Mouse (Mus musculus) regulatory T cell (primary cell): ENCODE measurements around the gene Cerk.
"Not testable (repeated sequence)": the region's sequence is repeated elsewhere in the genome, so short reads cannot be mapped to it uniquely, and the experiment has no call there.

Experiments used
- in situ Hi-C: fragments of 300-600 bp; cut with MboI, MseI; formaldehyde crosslinking; loops from one replicate; pipeline ENCODE4 v1.15.1; 2025; ENCODE audit warnings: high pct_unique_total_duplicates

Cerk gene

DNA sequence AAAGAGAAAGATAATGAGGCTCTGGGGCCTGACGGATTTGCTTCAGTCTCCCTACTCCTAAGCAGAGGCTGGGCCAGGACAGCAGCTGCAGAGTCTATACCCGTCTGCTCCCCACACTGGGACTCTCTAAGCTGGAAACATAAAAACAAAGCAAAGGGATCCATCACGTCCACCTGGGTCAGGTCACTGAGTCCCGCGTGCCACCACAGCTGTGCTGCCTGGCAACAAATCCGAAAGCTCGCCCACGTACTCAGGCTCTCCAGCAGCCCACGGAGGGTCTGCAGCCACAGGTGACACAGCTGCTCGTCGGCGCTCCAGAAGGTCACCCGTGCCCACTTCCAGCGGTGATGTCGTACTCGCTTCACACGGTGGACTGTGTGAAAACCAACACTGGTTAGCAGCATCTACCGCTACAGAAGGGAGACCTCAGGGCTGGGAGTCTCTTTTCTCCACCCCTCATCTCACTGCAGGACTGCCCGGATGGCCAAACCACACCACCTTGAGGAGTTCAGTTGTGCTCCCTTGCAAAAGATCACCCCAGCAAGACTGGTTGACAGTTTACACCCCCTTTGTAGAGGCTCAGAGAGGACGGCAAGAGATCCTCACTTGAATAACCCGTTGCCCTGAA is 21.1 kb downstream of the Cerk start:
- in situ Hi-C loops, result no loop called here

DNA sequence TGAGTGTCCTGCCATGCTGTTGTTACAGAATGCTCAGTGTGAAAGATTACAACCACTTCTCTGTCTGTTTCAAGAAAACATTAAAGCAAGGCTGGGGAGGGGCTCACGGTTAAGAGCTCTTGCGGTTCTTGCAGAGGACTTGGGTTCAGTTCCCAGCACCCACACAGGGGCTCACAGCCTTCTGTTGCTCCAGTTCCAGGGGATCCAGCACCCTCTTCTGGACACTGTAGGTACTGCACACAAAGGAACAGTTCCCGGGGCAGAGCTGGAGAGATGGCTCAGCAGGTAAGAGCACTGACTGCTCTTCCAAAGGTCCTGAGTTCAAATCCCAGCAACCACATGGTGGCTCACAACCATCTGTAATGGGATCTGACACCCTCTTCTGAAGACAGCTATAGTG is 24.1 kb downstream of the Cerk start:
- in situ Hi-C loops, result not testable (repeated sequence)

DNA sequence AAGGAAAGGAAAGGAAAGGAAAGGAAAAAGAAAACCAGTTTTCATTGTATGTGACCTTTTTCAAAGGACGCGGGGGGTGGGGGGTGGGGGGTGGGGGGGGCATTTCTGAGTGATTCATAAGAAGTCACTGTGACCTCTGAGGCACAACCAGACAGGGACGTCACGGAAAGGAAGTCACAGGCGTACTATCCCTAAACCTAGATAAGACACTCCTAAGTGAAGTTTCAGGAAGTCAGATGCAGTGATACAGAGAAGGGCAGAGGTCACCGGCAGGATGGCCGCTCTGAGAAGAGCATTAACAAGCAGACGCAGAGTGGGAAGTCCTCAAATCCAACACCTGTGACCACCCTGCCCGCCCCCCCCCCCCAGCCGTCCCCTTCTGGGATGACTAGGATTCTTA is 25.0 kb downstream of the Cerk start:
- in situ Hi-C loops, result no loop called here

DNA sequence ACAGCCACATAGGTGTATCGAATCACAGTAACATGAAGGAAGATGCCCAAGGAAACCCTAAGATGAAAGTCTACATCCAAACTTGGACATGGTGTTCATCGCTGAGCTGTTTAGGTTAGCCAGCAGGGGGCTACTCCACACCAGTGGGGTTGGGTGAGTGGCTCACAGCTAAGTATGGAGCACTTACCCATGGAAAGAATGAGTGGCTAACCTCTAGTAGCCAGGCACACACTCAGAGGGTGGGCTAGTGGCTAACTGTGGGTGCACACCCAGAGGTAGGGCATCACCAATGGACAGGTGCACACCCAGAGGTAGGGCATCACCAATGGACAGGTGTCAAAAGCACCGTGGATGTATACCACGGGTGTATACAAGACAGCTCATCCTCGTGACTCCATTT is 26.2 kb downstream of the Cerk start:
- in situ Hi-C loops, result no loop called here

DNA sequence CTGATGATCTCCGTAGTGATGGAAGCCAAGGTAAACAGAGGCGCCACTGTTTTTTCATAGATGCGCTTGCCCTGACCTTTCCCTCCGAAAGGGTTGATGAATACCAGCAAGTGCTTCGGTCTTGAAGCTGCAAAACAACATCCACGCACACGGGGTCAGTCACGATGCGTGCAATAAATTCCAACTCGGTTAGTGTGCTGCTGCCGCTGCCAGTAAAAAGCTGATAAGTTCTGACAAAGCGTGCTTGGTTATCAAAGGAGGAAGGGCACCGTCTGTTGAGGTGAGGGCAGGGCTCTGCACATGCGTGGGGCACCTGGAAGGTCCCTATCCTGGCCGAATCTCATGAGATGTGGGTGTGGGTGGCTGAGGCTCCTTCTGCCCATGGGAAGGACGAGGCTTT is 26.8 kb downstream of the Cerk start:
- in situ Hi-C loops, result no loop called here

DNA sequence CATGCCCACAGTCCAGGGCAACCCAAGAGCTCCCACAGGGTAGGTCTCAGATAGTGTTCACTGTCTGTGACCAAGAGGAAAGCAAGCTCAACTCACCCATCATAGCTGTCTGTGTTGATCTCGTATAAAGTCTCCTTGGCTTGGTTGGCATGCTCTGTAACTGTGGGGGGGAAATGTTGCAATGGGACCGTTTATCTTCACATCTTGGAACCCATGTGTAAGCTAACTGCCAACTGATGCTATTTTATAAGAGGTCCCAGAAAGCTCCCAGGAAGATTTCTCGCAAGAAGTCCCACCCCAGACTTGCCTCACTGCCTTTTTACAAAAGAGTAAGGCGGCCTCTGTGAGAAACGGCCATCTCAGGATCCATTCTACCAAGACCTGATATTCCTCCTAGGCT is 29.4 kb downstream of the Cerk start:
- in situ Hi-C loops, result no loop called here

DNA sequence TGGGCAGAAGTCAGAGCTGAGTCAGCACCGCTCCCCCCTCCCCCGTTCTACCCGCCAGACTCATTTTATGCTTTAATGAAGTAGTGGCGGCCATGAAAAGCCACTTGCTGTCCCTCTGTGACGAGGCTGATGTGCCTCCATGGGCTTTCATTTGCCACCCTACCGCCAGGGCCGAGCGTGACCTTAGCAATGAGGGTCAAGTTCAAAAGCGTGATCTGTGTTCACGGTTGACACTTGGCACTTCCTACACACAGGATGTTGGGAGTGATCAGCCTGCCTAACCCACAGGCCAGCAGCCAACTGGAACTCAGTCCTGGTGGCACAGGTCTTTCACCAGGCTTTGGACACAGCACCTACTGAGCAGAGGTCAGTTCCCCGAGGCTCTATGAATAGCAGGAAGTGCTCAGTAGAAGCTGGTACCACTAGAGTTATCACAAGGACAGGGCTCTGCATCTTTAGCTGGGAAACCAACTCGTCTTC is 32.4 kb downstream of the Cerk start:
- in situ Hi-C loops, result no loop called here

DNA sequence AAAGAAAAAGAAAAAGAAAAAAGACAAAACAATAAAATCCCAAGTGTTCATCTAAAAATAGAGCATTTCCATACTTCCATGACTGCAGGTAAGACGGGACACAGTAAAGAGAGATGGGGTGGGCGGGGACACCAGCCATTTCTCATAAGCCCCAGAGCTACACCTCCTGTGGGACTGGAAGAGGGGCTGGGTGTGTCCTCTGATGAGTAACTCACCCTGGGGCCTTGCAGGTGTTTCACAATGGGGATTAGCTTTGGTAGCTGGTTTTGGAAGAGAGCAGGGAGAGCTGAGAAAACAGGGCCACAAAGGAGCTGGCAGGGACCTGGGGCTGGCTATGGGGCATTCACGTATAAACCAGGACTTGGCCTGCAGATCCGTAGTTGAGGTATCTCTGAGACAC is 35.3 kb downstream of the Cerk start:
- in situ Hi-C loops, result no loop called here

DNA sequence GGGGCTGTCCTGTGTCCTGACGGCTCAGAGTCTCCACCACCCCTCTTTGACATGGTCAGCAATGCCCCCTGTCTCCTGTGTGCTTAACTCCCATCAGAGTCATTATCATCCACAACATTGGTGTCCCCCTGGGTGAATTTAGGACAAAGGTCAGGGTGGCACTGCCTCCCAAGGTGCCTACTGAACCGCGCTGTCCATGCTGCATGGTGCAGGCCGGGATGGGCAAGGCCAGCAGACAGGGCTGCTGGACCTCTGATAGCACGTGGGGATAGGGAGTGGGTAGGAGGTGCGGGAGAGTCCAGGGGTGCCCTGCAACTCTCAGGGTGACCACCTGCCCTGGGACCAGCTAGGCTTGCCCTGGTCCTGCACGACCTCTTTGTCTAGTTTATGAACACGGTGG is 39.0 kb downstream of the Cerk start:
- in situ Hi-C loops, result no loop called here

DNA sequence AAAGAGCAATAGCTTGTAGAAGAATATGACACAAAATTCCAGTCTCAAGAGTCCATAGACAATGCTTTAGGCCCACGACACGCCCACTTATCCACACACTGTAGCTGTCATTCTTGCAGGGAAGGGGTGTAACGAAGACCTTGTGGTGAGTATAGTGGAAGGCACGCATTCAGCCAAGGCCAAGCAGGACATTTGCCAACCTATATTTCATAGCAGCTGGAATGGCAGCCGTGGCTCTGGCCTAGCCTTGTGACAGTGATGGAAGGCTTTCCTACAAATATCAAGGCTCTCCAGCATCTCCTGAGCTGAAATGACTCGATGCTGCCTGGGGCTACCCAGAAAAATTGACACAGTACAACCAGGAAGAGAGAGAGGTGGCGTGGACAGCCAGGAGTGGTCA is 40.9 kb downstream of the Cerk start:
- in situ Hi-C loops, result no loop called here

DNA sequence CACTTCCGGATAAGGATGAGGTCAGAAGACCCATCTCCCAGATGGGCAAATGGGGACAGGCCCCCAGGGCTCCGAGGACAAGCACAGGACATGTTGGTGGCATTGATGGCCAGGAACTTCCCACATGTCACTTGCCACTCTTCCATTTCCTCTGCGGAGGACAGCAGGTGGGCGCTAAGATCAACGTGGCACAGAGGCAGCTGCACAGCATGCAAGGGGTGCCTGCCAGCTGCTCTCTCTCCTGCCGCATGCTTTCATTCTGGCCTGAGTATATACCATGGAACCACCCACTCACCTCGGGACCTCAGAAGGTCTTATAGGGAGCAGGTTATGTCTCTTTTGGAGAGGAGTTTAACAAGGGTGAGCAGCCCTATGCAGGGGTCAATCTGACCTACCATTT is 41.4 kb downstream of the Cerk start:
- in situ Hi-C loops, result no loop called here

DNA sequence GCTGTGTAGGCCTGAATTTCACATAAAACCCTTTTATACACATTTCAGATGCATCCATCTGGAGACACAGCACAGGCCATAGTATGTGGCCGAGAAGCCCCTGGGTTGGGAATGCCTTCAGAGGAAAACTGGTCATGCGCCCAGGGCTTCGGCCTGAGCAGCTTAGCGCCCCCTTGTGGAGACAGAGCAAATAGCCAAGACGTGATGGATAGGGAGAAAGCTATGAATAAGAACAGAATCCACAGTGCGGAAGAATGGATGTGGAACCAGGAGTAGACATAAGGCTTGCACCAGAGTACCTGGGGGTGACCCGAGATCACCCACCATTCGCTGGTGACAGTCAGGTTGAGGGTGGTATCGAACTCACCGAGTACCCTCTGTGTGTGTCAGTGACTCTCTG is 45.6 kb downstream of the Cerk start:
- in situ Hi-C loops, result no loop called here

DNA sequence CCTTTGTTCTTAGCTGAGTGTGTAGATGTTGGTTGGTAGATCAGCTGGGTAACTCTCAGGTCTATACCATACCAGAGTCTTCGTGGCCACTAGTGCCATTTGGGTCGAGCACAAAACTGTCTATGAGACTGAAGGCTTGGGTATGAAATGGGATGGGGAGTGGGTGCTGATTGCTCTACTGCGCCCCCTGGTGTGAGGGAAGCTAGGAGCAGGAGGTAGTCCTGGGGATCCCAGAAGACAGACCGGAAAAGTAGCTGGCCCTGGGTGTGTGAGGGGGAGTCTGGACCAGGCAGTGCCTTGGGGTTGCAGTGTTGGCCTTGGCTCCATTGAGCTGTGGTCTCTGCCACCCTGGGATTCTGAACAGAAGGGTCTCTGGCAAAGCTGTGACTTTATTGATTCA is 48.3 kb downstream of the Cerk start:
- in situ Hi-C loops, result no loop called here

DNA sequence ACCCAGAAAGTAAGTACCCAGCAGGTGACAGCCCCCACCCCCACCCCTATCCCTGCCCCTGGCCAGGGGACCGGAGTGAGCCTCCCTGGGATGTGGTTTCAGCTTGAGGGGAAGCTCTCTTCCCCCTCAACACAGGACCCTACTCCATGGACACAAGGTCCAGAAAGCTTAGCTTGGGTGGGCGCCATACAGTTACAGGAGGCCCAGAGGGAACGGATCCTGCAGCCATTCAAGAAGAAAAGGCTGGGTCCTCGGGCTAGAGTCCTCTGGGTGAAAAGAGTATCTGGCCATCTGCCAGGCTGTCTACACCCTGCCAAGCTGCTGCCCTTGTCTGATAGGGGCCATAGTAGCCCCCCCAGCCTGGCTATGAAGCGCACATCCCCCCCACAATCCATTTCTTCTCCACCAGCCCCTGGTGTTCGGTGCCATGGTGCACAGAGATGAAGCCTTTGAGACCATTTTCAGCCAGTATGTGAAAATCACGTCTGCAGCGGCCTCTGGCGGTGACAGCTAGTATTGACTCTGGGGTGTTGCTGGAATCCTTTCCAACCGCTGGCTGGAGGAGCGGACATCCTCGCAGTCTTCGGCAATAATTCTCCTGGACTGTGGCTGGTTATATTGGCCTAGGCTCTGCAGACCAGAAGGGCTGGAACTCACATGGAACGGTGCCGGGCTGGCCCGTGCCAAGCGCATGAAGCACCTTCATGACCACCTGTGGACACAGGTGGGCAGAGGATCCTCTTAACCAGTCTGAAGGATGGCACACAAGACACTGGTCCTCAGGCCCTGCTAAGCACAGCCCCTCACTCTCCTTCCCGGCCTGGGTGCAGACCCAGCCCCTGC is 50.8 kb downstream of the Cerk start:
- in situ Hi-C loops, result no loop called here

DNA sequence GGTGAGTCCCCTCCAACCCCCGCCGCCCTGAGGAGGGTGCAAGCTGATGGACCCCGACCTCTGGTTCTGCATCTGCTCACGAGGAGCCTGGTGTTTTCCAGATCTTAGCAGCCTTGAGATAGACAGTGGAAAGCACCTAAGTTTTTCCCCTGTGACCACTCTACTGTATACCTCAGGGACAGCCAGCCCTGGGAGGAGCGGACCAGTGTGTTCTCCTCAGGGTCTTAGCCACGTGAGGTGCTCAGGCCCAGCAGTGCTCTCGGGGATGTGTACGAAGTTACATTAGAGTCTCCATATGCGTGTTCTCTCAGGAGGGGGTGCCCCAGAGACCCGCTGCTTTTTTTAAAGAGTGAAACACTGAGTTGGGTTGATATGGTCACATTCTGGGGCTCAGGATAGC is 55.3 kb downstream of the Cerk start:
- in situ Hi-C loops, result no loop called here

DNA sequence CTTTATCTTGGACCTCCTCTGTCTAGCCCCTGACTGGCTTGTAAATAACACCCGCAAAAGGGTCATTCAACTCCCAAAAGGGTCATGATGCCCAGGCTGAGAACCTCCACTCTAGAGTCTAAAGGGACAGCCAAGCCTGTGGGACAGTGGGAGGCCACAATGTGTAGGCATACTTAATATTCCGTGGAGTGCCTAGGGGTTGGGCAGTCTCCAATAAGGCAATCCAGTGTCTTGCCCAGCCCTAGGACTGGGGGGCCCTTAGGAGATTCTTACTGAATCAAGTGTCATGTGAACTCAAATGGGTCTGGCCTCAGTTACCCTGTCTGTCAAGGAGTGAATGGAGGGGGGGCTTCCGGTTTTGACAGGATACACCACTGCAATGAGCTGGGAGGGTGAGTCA is 56.9 kb downstream of the Cerk start:
- in situ Hi-C loops, result loop anchor here (5.0 kb wide), 1 partner anchor 217 kb away; no protein-coding TSS in a partner anchor

DNA sequence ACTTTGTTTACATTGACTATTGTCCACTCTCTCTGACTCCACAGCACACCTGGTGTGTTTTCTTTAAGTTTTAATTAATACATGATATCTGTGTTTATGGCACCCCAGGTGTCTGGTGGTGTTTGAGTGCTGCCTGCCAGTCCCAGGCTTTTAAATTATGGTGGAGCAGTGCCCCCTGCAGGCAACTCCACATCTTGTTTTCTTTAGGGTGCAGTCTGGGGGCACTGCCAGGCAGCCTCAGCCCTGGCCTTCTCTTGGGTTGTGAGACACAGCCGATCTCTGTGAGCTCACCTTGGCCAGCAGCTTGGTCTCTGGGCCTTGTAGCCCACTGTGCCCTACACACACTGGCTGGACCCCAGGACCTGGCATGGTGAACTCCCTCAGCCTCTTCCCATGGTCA is 61.6 kb downstream of the Cerk start:
- in situ Hi-C loops, result loop anchor here (5.0 kb wide), 2 partner anchors 37 to 72 kb away; no protein-coding TSS in a partner anchor

DNA sequence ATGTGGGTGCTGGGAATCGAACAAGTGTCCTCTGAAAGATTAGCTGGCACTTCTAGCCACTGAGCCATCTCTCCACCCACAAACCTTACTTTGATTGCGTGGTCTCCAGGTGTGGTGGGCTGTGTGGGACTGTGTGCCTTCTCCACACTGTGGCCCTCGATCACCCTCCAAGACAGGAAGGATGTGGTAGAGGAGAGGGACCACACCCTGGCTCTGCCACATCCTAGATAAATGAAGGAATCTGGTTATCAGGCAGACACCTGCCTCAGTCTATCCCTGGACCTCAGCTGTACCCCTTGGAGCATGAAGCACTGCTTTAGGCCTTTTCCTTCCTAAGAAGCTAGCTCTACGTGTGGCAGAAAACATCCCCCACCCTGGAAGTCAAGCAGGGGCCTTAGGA is 62.5 kb downstream of the Cerk start:
- in situ Hi-C loops, result loop anchor here (5.0 kb wide), 2 partner anchors 36 to 71 kb away; no protein-coding TSS in a partner anchor

DNA sequence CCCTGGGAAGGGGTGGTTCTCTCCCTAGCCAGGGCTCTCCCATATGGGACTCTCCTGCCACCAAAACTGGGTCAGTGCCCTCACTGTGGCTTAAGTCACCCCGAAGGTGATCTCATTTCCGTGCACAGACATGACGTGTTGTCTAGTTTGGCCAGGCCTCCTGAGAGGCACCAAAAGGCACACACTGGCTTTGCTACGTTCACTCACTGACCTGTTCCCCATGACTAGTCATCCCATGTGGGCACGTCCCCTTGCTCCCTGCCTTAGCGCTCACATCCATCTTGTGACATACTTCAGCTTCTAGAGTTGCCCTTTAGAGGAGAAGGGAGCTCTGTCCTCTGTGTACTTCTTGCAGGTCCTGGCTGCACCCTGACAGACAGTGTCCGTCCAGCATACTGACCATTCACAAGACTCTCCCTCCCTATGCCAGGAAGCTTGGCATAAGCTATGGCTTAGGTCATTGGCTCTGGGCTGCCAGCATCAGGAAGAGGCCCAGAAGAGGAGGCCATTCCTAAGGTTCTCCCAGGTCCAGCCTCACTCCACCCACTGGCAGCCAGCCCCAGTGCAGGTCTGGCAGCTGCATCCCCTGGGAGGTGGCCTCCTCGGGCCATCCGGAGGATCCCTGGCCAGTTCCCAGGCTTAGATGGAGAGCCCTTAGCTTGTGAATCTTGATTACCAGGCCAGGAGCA is 63.5 kb downstream of the Cerk start:
- in situ Hi-C loops, result loop anchor here (5.0 kb wide), 2 partner anchors 35 to 70 kb away; no protein-coding TSS in a partner anchor

DNA sequence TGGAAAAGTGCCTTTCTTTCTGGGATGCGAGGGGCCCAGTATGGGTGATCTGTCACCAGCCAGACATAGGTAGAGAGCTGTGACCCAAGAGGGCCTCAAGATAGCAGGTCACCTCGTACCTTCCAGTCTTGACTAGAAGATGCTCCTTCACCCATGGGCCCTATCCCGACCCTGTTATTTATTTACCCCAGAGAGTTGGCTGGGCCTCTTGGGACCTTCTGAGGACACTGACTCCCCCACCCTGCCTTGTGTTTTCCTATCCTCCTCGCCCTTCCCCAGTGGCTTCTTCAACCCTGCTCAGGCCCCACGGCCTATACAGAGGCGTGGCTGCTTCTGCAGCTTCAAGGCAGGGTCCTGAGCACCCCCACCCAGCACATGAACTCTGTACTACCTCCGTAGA is 66.8 kb downstream of the Cerk start:
- in situ Hi-C loops, result no loop called here

DNA sequence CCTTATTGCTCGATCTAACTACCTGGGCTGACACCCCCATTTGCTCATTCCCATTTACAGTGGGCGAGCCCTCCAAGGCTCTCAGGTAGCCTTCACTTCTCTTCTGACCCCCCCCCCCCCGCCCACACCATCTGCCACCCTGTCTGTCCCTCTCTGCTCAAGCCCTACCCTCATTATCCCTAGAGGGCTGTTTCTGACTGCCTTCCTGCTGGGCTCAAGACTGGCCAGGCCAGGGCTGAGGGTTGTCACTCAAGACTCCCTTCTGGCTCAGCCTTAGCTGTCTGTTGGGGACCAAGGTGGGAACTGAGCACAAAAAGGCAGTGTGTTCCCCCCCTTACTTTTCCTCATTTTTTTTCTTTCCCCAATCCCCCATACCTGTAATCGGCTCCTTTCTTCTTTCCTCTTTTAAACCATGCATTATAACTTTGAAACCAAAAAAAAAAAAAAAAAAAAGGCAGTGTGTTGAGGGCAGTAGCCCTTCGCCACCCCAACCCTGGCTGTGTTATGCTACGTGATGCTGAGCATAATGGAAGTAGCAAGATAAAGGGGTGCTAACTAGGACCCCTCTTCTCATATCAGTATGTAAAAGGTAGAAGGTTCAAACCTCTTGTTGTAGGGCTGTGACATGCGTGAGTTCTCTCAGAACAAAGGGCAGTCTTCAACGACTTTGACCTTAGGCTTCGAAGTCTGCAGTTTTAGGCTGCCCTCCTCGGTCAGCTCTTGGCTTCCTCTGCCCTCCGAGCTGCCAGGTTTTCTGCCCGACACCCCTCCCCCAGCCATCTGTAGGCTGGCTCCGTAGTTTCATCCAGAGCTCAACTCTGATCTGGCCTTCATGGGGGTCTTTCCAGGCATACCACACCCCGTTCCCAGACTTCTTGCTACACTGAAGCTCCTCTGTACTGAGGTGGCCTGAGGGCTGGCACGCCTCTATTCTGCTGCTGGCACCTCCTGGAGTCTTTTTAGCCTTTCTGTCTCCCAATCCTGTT is 68.5 kb downstream of the Cerk start:
- in situ Hi-C loops, result no loop called here
